Mouse (Mus musculus): Measurements from ENCODE around the gene Palm. TPM values are rescaled to one million over a fixed set of nuclear protein-coding genes. Genes with fewer than 3 reads are reported as not detected.
A peak's percentile ranks its signal among the peaks of the same experiment; 100 is the strongest.
"Not testable (repeated sequence)": the region's sequence is repeated elsewhere in the genome, so short reads cannot be mapped to it uniquely, and the experiment has no call there.

Palm gene
- polyA plus RNA-seq (2016; fragmentation: Nextera tagmentation; extraction: Ambion mirVana): 132 and 142 TPM in 2 replicates

- WGBS: 6% methylated on average over 51 of the region's 51 CpGs
- peak within 1 kb of the TSS; percentile 81 for H3K4me2 ChIP-seq (replicated peaks)
Observed at GRCm38 (mm10) chr10:79793051-79793737, at the start of gene Palm. TSS of gene Palm (plus strand) at chr10:79793572.

GRCm38 (mm10) chr10:79743650-79744365 is 49.6 kb upstream of the Palm start:
- WGBS: 91% methylated on average over 15 of the region's 15 CpGs
- Histone ChIP-seq H3K27ac (no peak overlapping the region), H3K4me1 (peaks cover 6% of the 10 kb centered on the region), H3K4me2 (replicated peaks) (no peak overlapping the region), H3K4me3 (no peak overlapping the region), H3K9me3 (peaks cover 26% of the 10 kb centered on the region), H3K9ac (no peak overlapping the region), H3K27me3 (no peaks in the 10 kb centered on the region), H3K36me3 (peaks cover 57% of the 10 kb centered on the region)
- ATAC-seq (ENCODE audit: insufficient number of reproducible peaks, insufficient read depth, low FRiP score, low TSS enrichment): no peak

More at GRCm38 (mm10) chr10:79793051-79793737, at the start of gene Palm:
- H3K36me3 ChIP-seq: 0 out of 2 replicates have a peak, but pooled peaks cover 2% of the 10 kb centered on the region
- H3K9ac ChIP-seq: peak within 1 kb of the TSS; percentile 84
- ATAC-seq (ENCODE audit: insufficient number of reproducible peaks, insufficient read depth, low FRiP score, low TSS enrichment): peak; percentile 49; the same call in 1 of the 2 replicates
- H3K9me3 ChIP-seq: no peaks in the 10 kb centered on the region
- H3K27ac ChIP-seq: peak within 1 kb of the TSS; percentile 87
- H3K4me3 ChIP-seq: peak within 1 kb of the TSS; percentile 75
- H3K4me1 ChIP-seq: peaks cover 14% of the 10 kb centered on the region
- no peaks in the 10 kb centered on the region for H3K27me3 ChIP-seq

GRCm38 (mm10) chr10:79745411-79745810 is 48.0 kb upstream of the Palm start:
- Histone ChIP-seq H3K9me3 (peaks cover 10% of the 10 kb centered on the region), H3K4me2 (replicated peaks) (peak overlapping the region; percentile 58), H3K4me3 (peak overlapping the region; percentile 58), H3K27ac (no peak overlapping the region), H3K4me1 (peaks cover 6% of the 10 kb centered on the region), H3K27me3 (no peaks in the 10 kb centered on the region), H3K36me3 (peaks cover 41% of the 10 kb centered on the region), H3K9ac (peak overlapping the region; percentile 27; the same call in 1 of the 2 replicates)
- no peak for ATAC-seq (ENCODE audit: insufficient number of reproducible peaks, insufficient read depth, low FRiP score, low TSS enrichment)
- WGBS: 93% methylated on average over 3 of the region's 3 CpGs

- Histone ChIP-seq H3K4me3 (peak within 1 kb of the TSS; percentile 58), H3K4me2 (replicated peaks) (peak within 1 kb of the TSS; percentile 58), H3K4me1 (peaks cover 6% of the 10 kb centered on the region), H3K36me3 (peaks cover 34% of the 10 kb centered on the region), H3K27ac (no peak within 1 kb of the TSS), H3K9ac (peak within 1 kb of the TSS; percentile 53), H3K9me3 (peaks cover 3% of the 10 kb centered on the region; the same call in 1 of the 2 replicates), H3K27me3 (no peaks in the 10 kb centered on the region)
- 3% methylated on average over 38 of the region's 38 CpGs for WGBS
- peak; percentile 92 for ATAC-seq (ENCODE audit: insufficient number of reproducible peaks, insufficient read depth, low FRiP score, low TSS enrichment)
Observed at GRCm38 (mm10) chr10:79745898-79746773, 47.2 kb upstream of the Palm start, which contains the start of gene Polrmt. TSS of gene Polrmt (minus strand) at chr10:79746581.

- H3K9ac ChIP-seq: no peak overlapping the region
- peaks cover 27% of the 10 kb centered on the region for H3K36me3 ChIP-seq
- H3K27ac ChIP-seq: no peak overlapping the region
- no peaks in the 10 kb centered on the region for H3K27me3 ChIP-seq
- peak; percentile 54 for ATAC-seq (ENCODE audit: insufficient number of reproducible peaks, insufficient read depth, low FRiP score, low TSS enrichment)
- H3K9me3 ChIP-seq: no peaks in the 10 kb centered on the region
- WGBS: 24% methylated on average over 6 of the region's 6 CpGs
- peak overlapping the region; percentile 40 for H3K4me2 ChIP-seq (replicated peaks)
- peak overlapping the region; percentile 6; the same call in 1 of the 2 replicates for H3K4me3 ChIP-seq
- H3K4me1 ChIP-seq: peaks cover 6% of the 10 kb centered on the region
Observed at GRCm38 (mm10) chr10:79746774-79747151, 46.6 kb upstream of the Palm start.

GRCm38 (mm10) chr10:79748496-79748895 is 44.9 kb upstream of the Palm start:
- 76% methylated on average over 6 of the region's 6 CpGs for WGBS
- no peaks in the 10 kb centered on the region for H3K27me3 ChIP-seq
- no peak overlapping the region for H3K27ac ChIP-seq
- peaks cover 11% of the 10 kb centered on the region for H3K36me3 ChIP-seq
- H3K9me3 ChIP-seq: no peaks in the 10 kb centered on the region
- no peak for ATAC-seq (ENCODE audit: insufficient number of reproducible peaks, insufficient read depth, low FRiP score, low TSS enrichment)
- no peak overlapping the region for H3K4me3 ChIP-seq
- peaks cover 6% of the 10 kb centered on the region for H3K4me1 ChIP-seq
- no peak overlapping the region for H3K9ac ChIP-seq
- no peak overlapping the region for H3K4me2 ChIP-seq (replicated peaks)

- WGBS: 1% methylated on average over 33 of the region's 36 CpGs
- ATAC-seq (ENCODE audit: insufficient number of reproducible peaks, insufficient read depth, low FRiP score, low TSS enrichment): peak; percentile 85
- Histone ChIP-seq H3K4me2 (replicated peaks) (peak within 1 kb of the TSS; percentile 69), H3K9me3 (no peaks in the 10 kb centered on the region), H3K27ac (no peak within 1 kb of the TSS), H3K4me1 (peaks cover 10% of the 10 kb centered on the region), H3K27me3 (no peaks in the 10 kb centered on the region), H3K36me3 (peaks cover 38% of the 10 kb centered on the region), H3K9ac (peak within 1 kb of the TSS; percentile 46), H3K4me3 (peak within 1 kb of the TSS; percentile 33)
Observed at GRCm38 (mm10) chr10:79754856-79755516, 38.4 kb upstream of the Palm start, which contains the start of gene Fgf22. TSS of gene Fgf22 (plus strand) at chr10:79755076.

GRCm38 (mm10) chr10:79755854-79756253 is 37.5 kb upstream of the Palm start:
- H3K27me3 ChIP-seq: no peaks in the 10 kb centered on the region
- H3K4me1 ChIP-seq: peaks cover 10% of the 10 kb centered on the region
- ATAC-seq (ENCODE audit: insufficient number of reproducible peaks, insufficient read depth, low FRiP score, low TSS enrichment): no peak
- WGBS: 78% methylated on average over 3 of the region's 3 CpGs
- H3K36me3 ChIP-seq: peaks cover 47% of the 10 kb centered on the region
- no peak overlapping the region for H3K27ac ChIP-seq
- no peak overlapping the region for H3K4me3 ChIP-seq
- H3K4me2 ChIP-seq (replicated peaks): no peak overlapping the region
- H3K9me3 ChIP-seq: no peaks in the 10 kb centered on the region
- H3K9ac ChIP-seq: no peak overlapping the region

- Histone ChIP-seq H3K36me3 (peaks cover 55% of the 10 kb centered on the region), H3K9me3 (no peaks in the 10 kb centered on the region), H3K4me2 (replicated peaks) (no peak overlapping the region), H3K27ac (no peak overlapping the region), H3K9ac (no peak overlapping the region), H3K4me1 (peaks cover 10% of the 10 kb centered on the region), H3K4me3 (no peak overlapping the region), H3K27me3 (no peaks in the 10 kb centered on the region)
- WGBS: 89% methylated on average over 24 of the region's 24 CpGs
- no peak for ATAC-seq (ENCODE audit: insufficient number of reproducible peaks, insufficient read depth, low FRiP score, low TSS enrichment)
Observed at GRCm38 (mm10) chr10:79756660-79757059, 36.7 kb upstream of the Palm start.

GRCm38 (mm10) chr10:79759675-79760074 is 33.7 kb upstream of the Palm start:
- H3K4me1 ChIP-seq: peaks cover 15% of the 10 kb centered on the region
- ATAC-seq (ENCODE audit: insufficient number of reproducible peaks, insufficient read depth, low FRiP score, low TSS enrichment); H3K27ac ChIP-seq; H3K4me2 ChIP-seq (replicated peaks); H3K4me3 ChIP-seq; H3K27me3 ChIP-seq; H3K9me3 ChIP-seq; H3K9ac ChIP-seq: not testable (repeated sequence)
- 90% methylated on average over 1 of the region's 1 CpGs for WGBS
- H3K36me3 ChIP-seq: peaks cover 66% of the 10 kb centered on the region
